Mouse (Mus musculus) limb, embryonic 10.5 days (tissue): ENCODE measurements at regions not wholly inside any gene's neighbourhood (a gene's known extent, or its start where the extent isn't known, plus 50 kb on each side); places are given as distances from the start of the nearest gene placed in this dataset.

Experiments
- DNase-seq: peaks from one replicate; pipeline ENCODE4 v3.0.0-alpha.2; 2017; ENCODE audit warnings: low spot score
- H3K27ac ChIP-seq: fragments of 300-500 bp; sonication (generic); 2 replicates; pipeline ENCODE4 v1.5.1; 2016; ENCODE audit warnings: mild to moderate bottlenecking
- H3K27me3 ChIP-seq: fragments of 300-500 bp; sonication (generic); 2 replicates; pipeline ENCODE4 v1.6.1; 2016; ENCODE audit warnings: low read depth, mild to moderate bottlenecking; ENCODE audit not compliant: poor library complexity, severe bottlenecking
- H3K36me3 ChIP-seq: fragments of 300-500 bp; sonication (generic); 2 replicates; pipeline ENCODE4 v1.6.1; 2016; ENCODE audit warnings: mild to moderate bottlenecking, moderate library complexity
- H3K4me1 ChIP-seq: fragments of 300-500 bp; sonication (generic); 2 replicates; pipeline ENCODE4 v1.6.1; 2016
- H3K4me3 ChIP-seq: fragments of 300-500 bp; sonication (generic); 2 replicates; pipeline ENCODE4 v1.5.1; 2016; ENCODE audit warnings: mild to moderate bottlenecking, moderate library complexity
- H3K9me3 ChIP-seq: fragments of 300-500 bp; sonication (generic); replicated peaks from 2 replicates; pipeline ENCODE4 v1.6.1; 2016; ENCODE audit warnings: mild to moderate bottlenecking
- WGBS: fragments of 180-500 bp; shearing (Covaris S2); methylation state at CpG from one replicate; pipeline ENCODE4 v1.1.7; 2016; 5-methylcytosine and 5-hydroxymethylcytosine counted together

- Histone ChIP-seq H3K36me3 (no peaks in the 10 kb centered on the region), H3K27ac (peak overlapping the region; percentile 42), H3K4me1 (peaks cover 10% of the 10 kb centered on the region), H3K27me3 (no peaks in the 10 kb centered on the region), H3K4me3 (no peak overlapping the region), H3K9me3 (no peaks in the 10 kb centered on the region)
- WGBS, result 58% methylated on average over 18 of the region's 18 CpGs
- no peak for DNase-seq
Measured at GRCm38 (mm10) chr5:134797688-134798094, 50.6 kb upstream of the Eln start.
